Mouse (Mus musculus) embryonic facial prominence, embryonic 11.5 days (tissue): Measurements from ENCODE around the gene Dlg1. TPM values are rescaled to one million over a fixed set of nuclear protein-coding genes. Genes with fewer than 3 reads are reported as not detected.
A peak's percentile ranks its signal among the peaks of the same experiment; 100 is the strongest.

Experiments used
- ATAC-seq: fragments of 200-750 bp; cut with Nextera tagmentation; replicated peaks from 2 replicates; pipeline ENCODE4 v1.8.0; 2017; ENCODE audit warnings: low read depth; ENCODE audit not compliant: insufficient number of reproducible peaks, low FRiP score, low TSS enrichment
- DNase-seq: peaks from one replicate; pipeline ENCODE4 v3.0.0-alpha.2; 2015; ENCODE audit warnings: low spot score
- H3K27ac ChIP-seq: fragments of 300-500 bp; sonication (generic); replicated peaks from 2 replicates; pipeline ENCODE4 v1.5.1; 2014; ENCODE audit warnings: mild to moderate bottlenecking, low read depth, low read length, control low read depth
- H3K27me3 ChIP-seq: fragments of 300-500 bp; sonication (generic); 2 replicates; pipeline ENCODE4 v1.6.1; 2014; ENCODE audit warnings: mild to moderate bottlenecking, low read length, moderate library complexity, mixed read lengths; ENCODE audit not compliant: control insufficient read depth, insufficient read depth
- H3K36me3 ChIP-seq: fragments of 300-500 bp; sonication (generic); replicated peaks from 2 replicates; pipeline ENCODE4 v1.6.1; 2014; ENCODE audit warnings: low read depth, mild to moderate bottlenecking, low read length, moderate library complexity, mixed read lengths; ENCODE audit not compliant: control insufficient read depth, insufficient read depth
- H3K4me1 ChIP-seq: fragments of 300-500 bp; sonication (generic); 2 replicates; pipeline ENCODE4 v1.6.1; 2014; ENCODE audit warnings: low read length, mixed read lengths; ENCODE audit not compliant: control insufficient read depth, insufficient read depth
- H3K4me2 ChIP-seq: fragments of 300-500 bp; sonication (generic); 2 replicates; pipeline ENCODE4 v1.6.1; 2014; ENCODE audit warnings: low read depth, mild to moderate bottlenecking, control low read depth, low read length, moderate library complexity
- H3K4me3 ChIP-seq: fragments of 300-500 bp; sonication (generic); 2 replicates; pipeline ENCODE4 v1.5.1; 2014; ENCODE audit warnings: low read depth, low read length, control low read depth
- H3K9ac ChIP-seq: fragments of 300-500 bp; sonication (generic); replicated peaks from 2 replicates; pipeline ENCODE4 v1.6.1; 2014; ENCODE audit warnings: mild to moderate bottlenecking, control low read depth, low read length
- H3K9me3 ChIP-seq: fragments of 300-500 bp; sonication (generic); replicated peaks from 2 replicates; pipeline ENCODE4 v1.6.1; 2016; ENCODE audit warnings: mild to moderate bottlenecking, low read length, inconsistent platforms, mixed read lengths; ENCODE audit not compliant: control insufficient read depth
- WGBS: fragments of 180-500 bp; shearing (Covaris S2); extraction: QIAGEN DNeasy Blood & Tissue Kit; methylation state at CpG from one replicate; pipeline ENCODE4 v1.1.7; 2014; 5-methylcytosine and 5-hydroxymethylcytosine counted together
- polyA plus RNA-seq: library from polyadenylated mRNA; unstranded; fragments of >200 nt; fragmentation: Nextera tagmentation; extraction: Ambion mirVana; gene quantifications from 2 replicates; pipeline ENCODE4 v1.2.1, GENCODE M21; 2014

Gene Dlg1
- polyA plus RNA-seq, 1 experiment from 2014 or later = 31.1 TPM

- no peaks in the 10 kb centered on the region for H3K4me1 ChIP-seq
- WGBS = 82% methylated on average over 4 of the region's 4 CpGs
- DNase-seq = no peak
- no peaks in the 10 kb centered on the region for H3K27me3 ChIP-seq
- ATAC-seq = no peak
- H3K4me3 ChIP-seq = no peak overlapping the region
- H3K9me3 ChIP-seq = no peaks in the 10 kb centered on the region
- H3K36me3 ChIP-seq = no peaks in the 10 kb centered on the region
- no peak overlapping the region for H3K4me2 ChIP-seq
- H3K27ac ChIP-seq = no peak overlapping the region
- no peak overlapping the region for H3K9ac ChIP-seq
Measured at GRCm38 (mm10) chr16:31867736-31868135, 204.5 kb downstream of the Dlg1 start.

GRCm38 (mm10) chr16:31873721-31874120 lies 210.5 kb downstream of the Dlg1 start:
- H3K9ac ChIP-seq = no peak overlapping the region
- no peaks in the 10 kb centered on the region for H3K4me1 ChIP-seq
- no peak overlapping the region for H3K4me3 ChIP-seq
- DNase-seq = no peak
- no peaks in the 10 kb centered on the region for H3K9me3 ChIP-seq
- no peaks in the 10 kb centered on the region for H3K36me3 ChIP-seq
- H3K27ac ChIP-seq = no peak overlapping the region
- no peak overlapping the region for H3K4me2 ChIP-seq
- no peak for ATAC-seq
- no peaks in the 10 kb centered on the region for H3K27me3 ChIP-seq
- 92% methylated on average over 8 of the region's 8 CpGs for WGBS

GRCm38 (mm10) chr16:31875391-31875790 lies 212.1 kb downstream of the Dlg1 start:
- H3K27me3 ChIP-seq = no peaks in the 10 kb centered on the region
- H3K4me3 ChIP-seq = no peak overlapping the region
- no peaks in the 10 kb centered on the region for H3K9me3 ChIP-seq
- H3K36me3 ChIP-seq = no peaks in the 10 kb centered on the region
- no peaks in the 10 kb centered on the region for H3K4me1 ChIP-seq
- H3K4me2 ChIP-seq = no peak overlapping the region
- ATAC-seq = no peak
- no peak overlapping the region for H3K9ac ChIP-seq
- no peak for DNase-seq
- H3K27ac ChIP-seq = no peak overlapping the region
- 93% methylated on average over 4 of the region's 4 CpGs for WGBS

GRCm38 (mm10) chr16:31876386-31876785 lies 213.1 kb downstream of the Dlg1 start:
- no peak overlapping the region for H3K27ac ChIP-seq
- no peaks in the 10 kb centered on the region for H3K4me1 ChIP-seq
- DNase-seq = no peak
- H3K36me3 ChIP-seq = no peaks in the 10 kb centered on the region
- H3K27me3 ChIP-seq = no peaks in the 10 kb centered on the region
- no peak overlapping the region for H3K4me2 ChIP-seq
- no peak for ATAC-seq
- H3K9me3 ChIP-seq = no peaks in the 10 kb centered on the region
- no peak overlapping the region for H3K9ac ChIP-seq
- no peak overlapping the region for H3K4me3 ChIP-seq
- WGBS = 83% methylated on average over 10 of the region's 10 CpGs

- Histone ChIP-seq H3K27ac (no peak overlapping the region), H3K36me3 (no peaks in the 10 kb centered on the region), H3K9me3 (no peaks in the 10 kb centered on the region), H3K4me1 (no peaks in the 10 kb centered on the region), H3K27me3 (no peaks in the 10 kb centered on the region), H3K4me3 (no peak overlapping the region), H3K9ac (no peak overlapping the region), H3K4me2 (no peak overlapping the region)
- 67% methylated on average over 6 of the region's 6 CpGs for WGBS
- DNase-seq = no peak
- ATAC-seq = no peak
Measured at GRCm38 (mm10) chr16:31878052-31878451, 214.8 kb downstream of the Dlg1 start.

- peak; percentile 75 for DNase-seq
- 34% methylated on average over 21 of the region's 21 CpGs for WGBS
- peak; percentile 55 for ATAC-seq
- H3K9me3 ChIP-seq = no peaks in the 10 kb centered on the region
- no peaks in the 10 kb centered on the region for H3K36me3 ChIP-seq
- no peak within 1 kb of the TSS for H3K27ac ChIP-seq
- peak within 1 kb of the TSS; percentile 14; the same call in 1 of the 2 replicates for H3K9ac ChIP-seq
- H3K4me3 ChIP-seq = no peak within 1 kb of the TSS
- H3K4me2 ChIP-seq = 0 out of 2 replicates have a peak within 1 kb of the TSS, but pooled peaks have one; percentile 5
- no peaks in the 10 kb centered on the region for H3K27me3 ChIP-seq
- H3K4me1 ChIP-seq = no peaks in the 10 kb centered on the region
Measured at GRCm38 (mm10) chr16:31878573-31879257, 215.5 kb downstream of the Dlg1 start, which contains the start of gene Meltf. Gene Meltf, plus strand, starts transcription at chr16:31878810.

GRCm38 (mm10) chr16:31880146-31880840 lies 217.1 kb downstream of the Dlg1 start:
- ATAC-seq (no peak), DNase-seq (no peak)
- Histone ChIP-seq H3K4me1 (no peaks in the 10 kb centered on the region), H3K9me3 (no peaks in the 10 kb centered on the region), H3K27me3 (no peaks in the 10 kb centered on the region), H3K27ac (no peak overlapping the region), H3K9ac (no peak overlapping the region), H3K4me2 (no peak overlapping the region), H3K36me3 (no peaks in the 10 kb centered on the region), H3K4me3 (no peak overlapping the region)
- WGBS = 81% methylated on average over 8 of the region's 8 CpGs

GRCm38 (mm10) chr16:31882381-31882908 lies 219.2 kb downstream of the Dlg1 start:
- no peak for ATAC-seq
- Histone ChIP-seq H3K9ac (no peak overlapping the region), H3K27me3 (no peaks in the 10 kb centered on the region), H3K4me1 (no peaks in the 10 kb centered on the region), H3K4me3 (no peak overlapping the region), H3K4me2 (no peak overlapping the region), H3K27ac (no peak overlapping the region), H3K36me3 (no peaks in the 10 kb centered on the region), H3K9me3 (no peaks in the 10 kb centered on the region)
- DNase-seq = no peak
- 65% methylated on average over 9 of the region's 9 CpGs for WGBS
